Mouse (Mus musculus) bone marrow macrophage, adult 2 months (primary cell): ENCODE data around the gene Csrnp1.

Source experiments
- CTCF ChIP-seq: IDR thresholded peaks from 2 replicates; pipeline ENCODE4 v1.5.1; 2012; ENCODE audit warnings: low read depth, mild to moderate bottlenecking, low read length, moderate library complexity
- POLR2A ChIP-seq: IDR thresholded peaks from 2 replicates; pipeline ENCODE4 v1.6.1; 2012; ENCODE audit warnings: mild to moderate bottlenecking, low read depth, low read length, borderline replicate concordance

DNA sequence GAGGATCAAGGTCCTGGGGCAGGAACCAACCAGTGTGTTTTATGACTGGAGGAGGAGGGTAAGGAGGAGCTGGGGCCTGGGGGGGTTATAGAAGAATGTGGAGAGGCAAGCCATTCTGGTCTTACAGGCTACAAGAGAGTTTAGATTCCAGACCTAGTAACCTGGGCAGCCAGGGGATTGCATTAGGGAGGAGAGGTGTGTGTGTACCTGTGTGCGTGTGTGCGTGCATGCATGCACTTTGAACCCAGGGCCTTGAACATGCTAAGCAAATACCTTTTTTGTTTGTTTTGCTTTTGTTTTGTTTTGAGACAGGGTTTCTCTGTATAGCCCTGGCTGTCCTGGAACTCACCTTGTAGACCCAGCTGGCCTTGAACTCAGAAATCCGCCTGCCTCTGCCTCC is 25.4 kb upstream of the Csrnp1 start:
- TF ChIP-seq POLR2A (no peak), CTCF (no peak)
